Mouse (Mus musculus): ENCODE measurements around the gene Prdm15. TPM values are rescaled to one million over a fixed set of nuclear protein-coding genes. Genes with fewer than 3 reads are reported as not detected.

Gene Prdm15
- polyA plus RNA-seq, 1 experiment from 2014 or later: 16.7 TPM

DNA sequence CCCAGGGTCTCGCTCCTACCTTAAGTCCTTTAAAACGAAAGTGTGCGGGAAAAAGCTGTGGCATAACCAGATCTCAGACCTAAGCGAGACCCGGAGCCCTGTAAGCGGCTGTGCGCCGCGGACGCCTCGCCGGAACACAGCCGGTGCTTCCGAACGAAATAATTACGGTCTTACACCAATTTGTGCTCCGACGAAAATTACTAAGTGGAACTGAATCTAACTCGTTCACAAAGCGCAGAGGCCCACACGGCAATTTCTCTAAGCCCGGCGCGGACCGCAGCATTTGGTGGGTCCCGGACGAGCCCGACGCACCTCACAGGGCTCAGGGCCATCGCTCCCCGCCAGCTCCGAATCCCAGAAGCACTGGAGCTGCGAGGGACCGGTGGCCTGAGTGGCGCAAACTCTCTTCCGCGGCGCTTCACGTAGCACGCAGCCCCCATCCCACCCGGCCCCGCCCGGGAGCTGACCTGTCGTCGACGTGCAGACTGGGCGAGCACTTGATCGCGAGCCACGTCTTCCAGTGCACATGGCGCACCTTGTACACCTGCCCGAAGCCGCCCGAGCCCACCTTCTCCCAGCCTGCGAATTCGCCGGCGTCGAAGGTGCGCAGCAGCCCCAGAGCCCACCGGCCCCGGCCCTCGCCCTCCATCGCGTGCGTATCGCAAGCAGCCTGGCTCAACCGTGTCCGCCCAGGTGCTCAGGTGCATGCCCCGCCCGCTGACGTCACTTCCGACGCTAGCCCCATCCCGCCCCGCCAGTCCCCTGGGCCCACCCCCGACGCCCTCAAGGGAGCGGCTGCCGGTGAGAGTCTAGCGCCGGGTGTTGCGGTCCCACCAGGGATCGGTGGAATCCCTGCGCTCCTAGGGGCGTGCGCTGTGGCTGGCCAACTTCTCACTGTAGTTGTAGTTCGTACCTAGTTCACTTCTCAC lies 88.3 kb downstream of the Prdm15 start, which contains the start of gene Ripk4:
Ripk4 (minus strand) TSS at position 727 of the 929 bp plus-strand sequence.
- H3K27me3 ChIP-seq: peaks cover 67% of the 10 kb centered on the region
- under 1% methylated on average over 88 of the region's 88 CpGs for WGBS
- no peak within 1 kb of the TSS for H3K27ac ChIP-seq
- peak within 1 kb of the TSS; percentile 53 for H3K9ac ChIP-seq (replicated peaks)
- no peaks in the 10 kb centered on the region for H3K36me3 ChIP-seq
- peak within 1 kb of the TSS; percentile 47 for H3K4me3 ChIP-seq (replicated peaks)
- peak within 1 kb of the TSS; percentile 79 for H3K4me2 ChIP-seq (replicated peaks)
- no peaks in the 10 kb centered on the region for H3K9me3 ChIP-seq
- peak; percentile 79 for ATAC-seq
- peaks cover 15% of the 10 kb centered on the region for H3K4me1 ChIP-seq (replicated peaks)

GRCm38 (mm10) chr16:97761782-97762181 lies 89.9 kb downstream of the Prdm15 start:
- 54% methylated on average over 2 of the region's 2 CpGs for WGBS
- Histone ChIP-seq H3K27me3 (peaks cover 65% of the 10 kb centered on the region), H3K9ac (replicated peaks) (no peak overlapping the region)

GRCm38 (mm10) chr16:97759681-97760080 lies 92.0 kb downstream of the Prdm15 start:
- H3K36me3 ChIP-seq: no peaks in the 10 kb centered on the region
- ATAC-seq: no peak

More at GRCm38 (mm10) chr16:97761782-97762181, 89.9 kb downstream of the Prdm15 start:
- Histone ChIP-seq H3K4me1 (replicated peaks) (peaks cover 15% of the 10 kb centered on the region), H3K4me3 (replicated peaks) (no peak overlapping the region), H3K4me2 (replicated peaks) (no peak overlapping the region), H3K36me3 (no peaks in the 10 kb centered on the region), H3K9me3 (no peaks in the 10 kb centered on the region), H3K27ac (no peak overlapping the region)
- ATAC-seq: no peak

GRCm38 (mm10) chr16:97758288-97758687 lies 93.4 kb downstream of the Prdm15 start:
- Histone ChIP-seq H3K36me3 (no peaks in the 10 kb centered on the region), H3K27ac (no peak overlapping the region), H3K4me1 (replicated peaks) (peaks cover 8% of the 10 kb centered on the region), H3K4me2 (replicated peaks) (no peak overlapping the region), H3K9me3 (no peaks in the 10 kb centered on the region), H3K27me3 (peaks cover 31% of the 10 kb centered on the region), H3K4me3 (replicated peaks) (no peak overlapping the region), H3K9ac (replicated peaks) (no peak overlapping the region)
- WGBS: 87% methylated on average over 2 of the region's 2 CpGs
- ATAC-seq: no peak

More at GRCm38 (mm10) chr16:97759681-97760080, 92.0 kb downstream of the Prdm15 start:
- Histone ChIP-seq H3K9ac (replicated peaks) (no peak overlapping the region), H3K4me1 (replicated peaks) (peaks cover 15% of the 10 kb centered on the region), H3K27ac (no peak overlapping the region), H3K4me2 (replicated peaks) (no peak overlapping the region), H3K9me3 (no peaks in the 10 kb centered on the region), H3K27me3 (peaks cover 45% of the 10 kb centered on the region), H3K4me3 (replicated peaks) (no peak overlapping the region)
- WGBS: 24% methylated on average over 3 of the region's 3 CpGs

GRCm38 (mm10) chr16:97756460-97756859 lies 95.2 kb downstream of the Prdm15 start:
- Histone ChIP-seq H3K4me3 (replicated peaks) (no peak overlapping the region), H3K4me1 (replicated peaks) (no peaks in the 10 kb centered on the region), H3K27ac (no peak overlapping the region), H3K27me3 (peaks cover 13% of the 10 kb centered on the region), H3K9ac (replicated peaks) (no peak overlapping the region), H3K36me3 (no peaks in the 10 kb centered on the region), H3K9me3 (no peaks in the 10 kb centered on the region), H3K4me2 (replicated peaks) (no peak overlapping the region)
- no peak for ATAC-seq
- 94% methylated on average over 2 of the region's 2 CpGs for WGBS

GRCm38 (mm10) chr16:97752316-97752941 lies 99.2 kb downstream of the Prdm15 start:
- Histone ChIP-seq H3K9ac (replicated peaks) (no peak overlapping the region), H3K4me1 (replicated peaks) (no peaks in the 10 kb centered on the region), H3K27ac (no peak overlapping the region), H3K4me2 (replicated peaks) (no peak overlapping the region), H3K27me3 (no peaks in the 10 kb centered on the region), H3K4me3 (replicated peaks) (no peak overlapping the region), H3K9me3 (no peaks in the 10 kb centered on the region), H3K36me3 (no peaks in the 10 kb centered on the region)
- no peak for ATAC-seq
- 96% methylated on average over 3 of the region's 3 CpGs for WGBS

DNA sequence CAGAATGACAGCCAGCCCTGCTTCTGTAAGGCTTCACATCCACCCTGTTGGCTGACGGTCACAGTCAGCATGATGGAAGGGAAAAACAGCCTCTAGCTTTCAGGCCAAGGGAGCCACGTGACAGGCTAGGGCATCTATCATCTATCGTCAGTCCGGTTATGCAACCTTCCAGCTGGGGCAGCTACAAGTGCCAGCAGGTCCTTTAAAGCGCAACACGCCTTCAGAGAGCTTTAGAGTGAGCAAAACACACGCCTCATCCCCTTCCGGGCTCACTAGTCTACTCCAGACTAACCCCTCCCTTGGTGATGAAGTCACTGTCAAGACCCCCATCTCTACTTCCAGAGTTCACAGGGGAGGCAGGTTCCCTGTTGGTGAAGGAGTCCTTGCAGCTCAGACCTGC lies 99.8 kb downstream of the Prdm15 start:
- Histone ChIP-seq H3K4me3 (replicated peaks) (no peak overlapping the region), H3K4me1 (replicated peaks) (no peaks in the 10 kb centered on the region), H3K27ac (no peak overlapping the region), H3K9me3 (no peaks in the 10 kb centered on the region), H3K36me3 (no peaks in the 10 kb centered on the region), H3K27me3 (no peaks in the 10 kb centered on the region), H3K4me2 (replicated peaks) (no peak overlapping the region), H3K9ac (replicated peaks) (no peak overlapping the region)
- WGBS: 88% methylated on average over 8 of the region's 8 CpGs
- ATAC-seq: no peak

DNA sequence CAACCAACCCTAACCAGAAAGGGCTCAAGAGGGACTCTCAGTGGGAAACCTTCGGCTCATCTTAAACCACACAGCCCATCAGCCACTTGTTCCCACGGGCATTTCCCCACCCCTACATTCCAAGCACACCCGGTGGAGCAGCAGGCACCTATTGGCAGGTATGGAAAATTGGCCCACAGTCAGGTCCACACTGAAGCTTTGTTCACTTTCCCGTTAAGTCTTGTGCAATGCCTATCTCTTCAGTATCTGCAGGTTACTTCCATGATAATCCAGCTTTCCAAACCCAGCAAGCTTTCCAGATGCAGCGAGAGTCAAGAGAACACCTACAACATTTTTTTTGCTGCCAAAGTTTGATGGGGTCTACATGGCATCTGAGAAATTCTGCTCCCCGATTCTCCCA lies 103.2 kb downstream of the Prdm15 start:
- H3K36me3 ChIP-seq: no peaks in the 10 kb centered on the region
- no peak overlapping the region for H3K4me2 ChIP-seq (replicated peaks)
- no peak for ATAC-seq
- H3K27ac ChIP-seq: no peak overlapping the region
- H3K4me3 ChIP-seq (replicated peaks): no peak overlapping the region
- no peaks in the 10 kb centered on the region for H3K9me3 ChIP-seq
- no peaks in the 10 kb centered on the region for H3K27me3 ChIP-seq
- no peak overlapping the region for H3K9ac ChIP-seq (replicated peaks)
- no peaks in the 10 kb centered on the region for H3K4me1 ChIP-seq (replicated peaks)
- 89% methylated on average over 6 of the region's 6 CpGs for WGBS

Small RNA genes within 50 kb of the gene (microRNA-seq; reads per million reads assigned to microRNA genes)
- gene Mir6964: not detected

Other genes starting within 250 kb of the Prdm15 start
- 0.05 TPM in 1 of 2 replicates, not detected in the other for gene Tmprss2, start 240.7 kb downstream of the Prdm15 start, polyA plus RNA-seq (2015; fragmentation: Nextera tagmentation; extraction: Ambion mirVana)
- 0.12 and 0.32 TPM in 2 replicates for gene Ripk4, start 88.1 kb downstream of the Prdm15 start, polyA plus RNA-seq (2015; fragmentation: Nextera tagmentation; extraction: Ambion mirVana)
- 10.8 and 12.2 TPM in 2 replicates for gene C2cd2, start 110.7 kb upstream of the Prdm15 start, polyA plus RNA-seq (2015; fragmentation: Nextera tagmentation; extraction: Ambion mirVana)
- gene Zbtb21, start 110.8 kb upstream of the Prdm15 start, polyA plus RNA-seq (2015; fragmentation: Nextera tagmentation; extraction: Ambion mirVana): 13.5 TPM in 2 replicates
- 21.4 and 23.3 TPM in 2 replicates for gene B230307C23Rik, start 145.5 kb upstream of the Prdm15 start, polyA plus RNA-seq (2015; fragmentation: Nextera tagmentation; extraction: Ambion mirVana)
- gene A630089N07Rik, start 230.6 kb upstream of the Prdm15 start, polyA plus RNA-seq (2015; fragmentation: Nextera tagmentation; extraction: Ambion mirVana): 17.8 and 19.8 TPM in 2 replicates

Measured in midbrain, embryonic 13.5 days (tissue).